Mouse (Mus musculus) limb, embryonic 14.5 days (tissue): Measurements from ENCODE around the gene Dnajc28. TPM values are rescaled to one million over a fixed set of nuclear protein-coding genes. Genes with fewer than 3 reads are reported as not detected.

Source experiments
- ATAC-seq: fragments of 200-750 bp; cut with Nextera tagmentation; 2 replicates; pipeline ENCODE4 v1.8.0; 2017; ENCODE audit warnings: low read depth, moderate number of reproducible peaks, moderate TSS enrichment; ENCODE audit not compliant: low FRiP score
- DNase-seq: peaks from one replicate; pipeline ENCODE4 v3.0.0-alpha.2; 2015; ENCODE audit warnings: low spot score
- H3K27ac ChIP-seq: fragments of 300-500 bp; sonication (generic); replicated peaks from 2 replicates; pipeline ENCODE4 v1.5.1; 2014; ENCODE audit warnings: low read depth, mild to moderate bottlenecking, low read length, moderate library complexity, mixed read lengths
- H3K27me3 ChIP-seq: fragments of 300-500 bp; sonication (generic); 2 replicates; pipeline ENCODE4 v1.6.1; 2014; ENCODE audit warnings: low read length, mixed read lengths; ENCODE audit not compliant: control insufficient read depth, insufficient read depth
- H3K36me3 ChIP-seq: fragments of 300-500 bp; sonication (generic); 2 replicates; pipeline ENCODE4 v1.6.1; 2014; ENCODE audit warnings: mild to moderate bottlenecking, low read length, moderate library complexity, mixed read lengths; ENCODE audit not compliant: control insufficient read depth, insufficient read depth
- H3K4me1 ChIP-seq: fragments of 300-500 bp; sonication (generic); 2 replicates; pipeline ENCODE4 v1.6.1; 2014; ENCODE audit warnings: antibody characterized with exemption, low read length, mixed read lengths; ENCODE audit not compliant: control insufficient read depth, insufficient read depth
- H3K4me2 ChIP-seq: fragments of 300-500 bp; sonication (generic); replicated peaks from 2 replicates; pipeline ENCODE4 v1.6.1; 2014; ENCODE audit warnings: low read depth, mild to moderate bottlenecking, low read length, moderate library complexity; ENCODE audit not compliant: severe bottlenecking
- H3K4me3 ChIP-seq: fragments of 300-500 bp; sonication (generic); replicated peaks from 2 replicates; pipeline ENCODE4 v1.5.1; 2014; ENCODE audit warnings: low read length
- H3K9ac ChIP-seq: fragments of 300-500 bp; sonication (generic); 2 replicates; pipeline ENCODE4 v1.6.1; 2014; ENCODE audit warnings: mild to moderate bottlenecking, low read depth, low read length, moderate library complexity; ENCODE audit not compliant: severe bottlenecking
- H3K9me3 ChIP-seq: fragments of 300-500 bp; sonication (generic); 2 replicates; pipeline ENCODE4 v1.6.1; 2016; ENCODE audit warnings: low read length; ENCODE audit not compliant: control insufficient read depth
- POLR2A ChIP-seq: fragments of 200-500 bp; IDR thresholded peaks from 2 replicates; pipeline ENCODE4 v1.8.0; 2012; ENCODE audit warnings: inconsistent platforms, mild to moderate bottlenecking, moderate library complexity, borderline replicate concordance; ENCODE audit not compliant: insufficient read depth, insufficient read length; ENCODE audit errors: extremely low read depth
- WGBS: fragments of 180-500 bp; shearing (Covaris S2); extraction: QIAGEN DNeasy Blood & Tissue Kit; methylation state at CpG from one replicate; pipeline ENCODE4 v1.1.7; 2014; 5-methylcytosine and 5-hydroxymethylcytosine counted together
- polyA plus RNA-seq, 2 experiments: library from polyadenylated mRNA; depleted of rRNA in 1 of 2; stranded (reverse) in 1 of 2; unstranded in 1 of 2; fragments of >200 nt; fragmentation: Nextera tagmentation in 1 of 2; extraction: Ambion mirVana in 1 of 2; gene quantifications; 2 replicates each; pipeline versions ENCODE4 v1.2.1 to v1.2.3; 2012 to 2014

Gene Dnajc28
- polyA plus RNA-seq, 2 experiments, result 1.7 to 2.9 TPM

- Histone ChIP-seq H3K9ac (no peak overlapping the region), H3K4me3 (no peak overlapping the region), H3K9me3 (no peaks in the 10 kb centered on the region), H3K27ac (no peak overlapping the region), H3K4me1 (no peaks in the 10 kb centered on the region), H3K36me3 (peaks cover 56% of the 10 kb centered on the region), H3K27me3 (no peaks in the 10 kb centered on the region), H3K4me2 (no peak overlapping the region)
- WGBS, result 92% methylated on average over 11 of the region's 11 CpGs
- ATAC-seq, result no peak
- TF ChIP-seq POLR2A, result no peak
- no peak for DNase-seq
Measured at GRCm38 (mm10) chr16:91620991-91621390, 2.2 kb upstream of the Dnajc28 start.

- no peak overlapping the region for H3K9ac ChIP-seq
- no peak overlapping the region for H3K4me3 ChIP-seq
- no peaks in the 10 kb centered on the region for H3K4me1 ChIP-seq
- ATAC-seq (no peak), DNase-seq (no peak)
- H3K9me3 ChIP-seq, result no peaks in the 10 kb centered on the region
- H3K27me3 ChIP-seq, result no peaks in the 10 kb centered on the region
- no peak overlapping the region for H3K4me2 ChIP-seq
- WGBS, result 92% methylated on average over 5 of the region's 5 CpGs
- TF ChIP-seq POLR2A, result no peak
- no peak overlapping the region for H3K27ac ChIP-seq
- H3K36me3 ChIP-seq, result peaks cover 49% of the 10 kb centered on the region
Measured at GRCm38 (mm10) chr16:91620185-91620584, 1.4 kb upstream of the Dnajc28 start.

GRCm38 (mm10) chr16:91614552-91614951 lies 4.3 kb downstream of the Dnajc28 start:
- H3K36me3 ChIP-seq, result no peaks in the 10 kb centered on the region
- no peak overlapping the region for H3K9ac ChIP-seq
- no peaks in the 10 kb centered on the region for H3K27me3 ChIP-seq
- H3K27ac ChIP-seq, result no peak overlapping the region
- DNase-seq (no peak), ATAC-seq (no peak)
- no peaks in the 10 kb centered on the region for H3K9me3 ChIP-seq
- no peak overlapping the region for H3K4me3 ChIP-seq
- 82% methylated on average over 6 of the region's 6 CpGs for WGBS
- no peak overlapping the region for H3K4me2 ChIP-seq
- TF ChIP-seq POLR2A, result no peak
- H3K4me1 ChIP-seq, result no peaks in the 10 kb centered on the region

- Histone ChIP-seq H3K9me3 (no peaks in the 10 kb centered on the region), H3K4me2 (no peak overlapping the region), H3K27ac (no peak overlapping the region), H3K27me3 (no peaks in the 10 kb centered on the region), H3K9ac (no peak overlapping the region), H3K4me3 (no peak overlapping the region), H3K4me1 (no peaks in the 10 kb centered on the region), H3K36me3 (no peaks in the 10 kb centered on the region)
- TF ChIP-seq POLR2A, result no peak
- 70% methylated on average over 5 of the region's 5 CpGs for WGBS
- ATAC-seq (no peak), DNase-seq (no peak)
Measured at GRCm38 (mm10) chr16:91612525-91612924, 6.3 kb downstream of the Dnajc28 start.

- DNase-seq (no peak), ATAC-seq (no peak)
- Histone ChIP-seq H3K9me3 (no peaks in the 10 kb centered on the region), H3K4me2 (no peak overlapping the region), H3K27me3 (no peaks in the 10 kb centered on the region), H3K27ac (no peak overlapping the region), H3K4me1 (no peaks in the 10 kb centered on the region), H3K4me3 (no peak overlapping the region), H3K36me3 (no peaks in the 10 kb centered on the region), H3K9ac (no peak overlapping the region)
- 64% methylated on average over 11 of the region's 11 CpGs for WGBS
- no peak for TF ChIP-seq POLR2A
Measured at GRCm38 (mm10) chr16:91611248-91611647, 7.6 kb downstream of the Dnajc28 start.
